Mouse (Mus musculus) lung, postnatal 14 days (tissue): ENCODE results near the gene Stbd1.

Experiments
- DNase-seq: peaks from one replicate; pipeline ENCODE4 v3.0.0; 2021

Stbd1 gene

GRCm38 (mm10) chr5:92640861-92641260 lies 38.0 kb downstream of the Stbd1 start:
- DNase-seq: no peak
